Mouse (Mus musculus): Measurements from ENCODE around the gene Elmsan1.
"Not testable (repeated sequence)": the region's sequence is repeated elsewhere in the genome, so short reads cannot be mapped to it uniquely, and the experiment has no call there.

Gene Elmsan1

GRCm38 (mm10) chr12:84107012-84107411, 111.7 kb downstream of the Elmsan1 start:
- DNase-seq (ENCODE audit: low read depth, low spot score), result no peak

- no peak for DNase-seq (ENCODE audit: low read depth, low spot score)
Measured at GRCm38 (mm10) chr12:84101493-84101845, 117.2 kb downstream of the Elmsan1 start.

GRCm38 (mm10) chr12:84100604-84101492, 117.8 kb downstream of the Elmsan1 start, which contains the start of gene Acot6:
Gene Acot6, plus strand, starts transcription at chr12:84100654.
- not testable (repeated sequence) for DNase-seq (ENCODE audit: low read depth, low spot score)

GRCm38 (mm10) chr12:84100071-84100470, 118.6 kb downstream of the Elmsan1 start:
- DNase-seq (ENCODE audit: low read depth, low spot score), result no peak

- no peak for DNase-seq (ENCODE audit: low read depth, low spot score)
Measured at GRCm38 (mm10) chr12:84099605-84100004, 119.1 kb downstream of the Elmsan1 start.
